Mouse (Mus musculus) neural tube, embryonic 11.5 days (tissue): Measurements from ENCODE around the gene Slc39a11. TPM values are rescaled to one million over a fixed set of nuclear protein-coding genes. Genes with fewer than 3 reads are reported as not detected.

Experiments
- ATAC-seq: fragments of 200-750 bp; cut with Nextera tagmentation; 2 replicates; pipeline ENCODE4 v1.8.0; 2017; ENCODE audit warnings: moderate number of reproducible peaks, mild to moderate bottlenecking, moderate TSS enrichment, moderate library complexity; ENCODE audit not compliant: insufficient read depth, low FRiP score, low TSS enrichment
- DNase-seq: peaks from one replicate; pipeline ENCODE4 v3.0.0-alpha.2; 2015; ENCODE audit warnings: low spot score
- H3K27ac ChIP-seq: fragments of 300-500 bp; sonication (generic); 2 replicates; pipeline ENCODE4 v1.5.1; 2014; ENCODE audit warnings: low read depth, mild to moderate bottlenecking, low read length
- H3K27me3 ChIP-seq: fragments of 300-500 bp; sonication (generic); 2 replicates; pipeline ENCODE4 v1.6.1; 2014; ENCODE audit warnings: mild to moderate bottlenecking, low read length, mixed read lengths; ENCODE audit not compliant: control insufficient read depth, insufficient read depth
- H3K36me3 ChIP-seq: fragments of 300-500 bp; sonication (generic); 2 replicates; pipeline ENCODE4 v1.6.1; 2014; ENCODE audit warnings: mild to moderate bottlenecking, low read length, moderate library complexity, mixed read lengths; ENCODE audit not compliant: control insufficient read depth, insufficient read depth
- H3K4me1 ChIP-seq: fragments of 300-500 bp; sonication (generic); 2 replicates; pipeline ENCODE4 v1.6.1; 2014; ENCODE audit warnings: low read length, mixed read lengths; ENCODE audit not compliant: control insufficient read depth, insufficient read depth
- H3K4me2 ChIP-seq: fragments of 300-500 bp; sonication (generic); 2 replicates; pipeline ENCODE4 v1.6.1; 2014; ENCODE audit warnings: low read depth, mild to moderate bottlenecking, moderate library complexity
- H3K4me3 ChIP-seq: fragments of 300-500 bp; sonication (generic); 2 replicates; pipeline ENCODE4 v1.5.1; 2014; ENCODE audit warnings: low read depth, low read length
- H3K9ac ChIP-seq: fragments of 300-500 bp; sonication (generic); 2 replicates; pipeline ENCODE4 v1.6.1; 2014; ENCODE audit warnings: mild to moderate bottlenecking, low read length
- H3K9me3 ChIP-seq: fragments of 300-500 bp; sonication (generic); 2 replicates; pipeline ENCODE4 v1.6.1; 2016; ENCODE audit warnings: low read length; ENCODE audit not compliant: control insufficient read depth
- WGBS: fragments of 180-500 bp; shearing (Covaris S2); extraction: QIAGEN DNeasy Blood & Tissue Kit; methylation state at CpG from one replicate; pipeline ENCODE4 v1.1.7; 2014; 5-methylcytosine and 5-hydroxymethylcytosine counted together
- polyA plus RNA-seq: library from polyadenylated mRNA; unstranded; fragments of >200 nt; fragmentation: Nextera tagmentation; extraction: Ambion mirVana; gene quantifications from 2 replicates; pipeline ENCODE4 v1.2.1, GENCODE M21; 2014

Gene Slc39a11
- polyA plus RNA-seq, 1 experiment from 2014 or later, result 20.1 TPM

DNA sequence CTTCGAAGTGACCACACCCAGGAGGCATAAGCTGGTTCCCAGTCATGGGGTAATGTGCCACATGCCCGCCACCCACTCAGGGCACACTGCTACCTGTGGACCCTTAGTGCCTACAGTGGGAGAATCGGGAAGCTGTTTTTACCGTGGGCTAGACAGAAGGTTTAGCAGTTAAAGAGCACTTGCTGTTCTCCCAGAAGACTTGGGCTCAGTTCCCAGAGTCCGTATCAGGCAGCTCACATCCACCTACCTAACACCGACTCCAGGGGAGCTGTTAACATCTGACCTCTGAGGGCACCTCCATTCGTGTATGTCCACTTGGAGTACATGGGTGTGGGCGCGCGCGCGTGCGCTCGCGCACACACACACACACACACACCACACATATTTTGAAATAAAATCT, 4.2 kb upstream of the Slc39a11 start:
- Histone ChIP-seq H3K4me1 (peaks cover 10% of the 10 kb centered on the region), H3K9me3 (no peaks in the 10 kb centered on the region), H3K9ac (no peak overlapping the region), H3K27ac (no peak overlapping the region), H3K36me3 (peaks cover 13% of the 10 kb centered on the region), H3K4me2 (no peak overlapping the region), H3K27me3 (no peaks in the 10 kb centered on the region), H3K4me3 (no peak overlapping the region)
- ATAC-seq (no peak), DNase-seq (no peak)
- 92% methylated on average over 15 of the region's 15 CpGs for WGBS

DNA sequence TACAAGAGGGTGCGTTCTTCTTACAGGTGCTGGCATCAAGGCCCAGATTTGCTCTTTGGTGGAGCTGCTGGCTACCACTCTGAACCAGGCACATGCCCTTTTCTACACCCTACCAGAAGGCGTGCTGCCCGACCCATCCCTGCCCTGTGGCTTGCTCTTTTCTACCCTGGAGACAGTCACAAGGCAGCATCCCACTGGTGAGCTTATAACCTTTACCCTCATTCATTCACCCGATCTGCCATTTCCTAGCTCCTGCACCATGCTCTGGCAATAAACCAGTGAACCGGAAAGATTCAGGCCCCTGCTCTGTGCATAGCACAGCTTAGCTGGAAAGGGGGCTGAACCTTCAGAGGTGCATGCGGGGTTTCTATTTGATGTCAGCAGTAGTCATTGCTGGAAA, 2.6 kb upstream of the Slc39a11 start:
- no peaks in the 10 kb centered on the region for H3K9me3 ChIP-seq
- DNase-seq, result no peak
- H3K36me3 ChIP-seq, result peaks cover 12% of the 10 kb centered on the region
- 88% methylated on average over 6 of the region's 6 CpGs for WGBS
- no peak for ATAC-seq
- H3K4me1 ChIP-seq, result peaks cover 10% of the 10 kb centered on the region
- H3K27ac ChIP-seq, result 0 out of 2 replicates have a peak overlapping the region, but pooled peaks have one; percentile 17
- no peak overlapping the region for H3K4me3 ChIP-seq
- H3K4me2 ChIP-seq, result no peak overlapping the region
- H3K9ac ChIP-seq, result no peak overlapping the region
- H3K27me3 ChIP-seq, result no peaks in the 10 kb centered on the region

DNA sequence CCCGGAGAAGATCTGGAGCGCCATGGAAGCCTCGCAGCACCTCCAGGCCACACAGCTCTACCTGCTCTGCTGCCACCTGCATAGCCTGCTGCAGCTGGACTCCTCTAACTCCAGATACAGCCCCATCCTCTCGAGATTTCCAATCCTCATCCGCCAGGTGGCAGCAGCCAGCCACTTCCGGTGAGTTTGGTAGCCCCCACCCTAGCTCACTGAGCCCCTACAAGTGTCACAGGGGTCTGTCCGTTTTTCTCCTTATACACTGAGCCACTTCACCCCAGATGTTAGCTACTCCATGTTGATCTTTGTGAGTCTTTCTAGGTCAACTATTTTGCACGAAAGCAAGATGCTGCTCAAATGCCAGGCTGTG, 2.0 kb upstream of the Slc39a11 start:
- Histone ChIP-seq H3K9me3 (no peaks in the 10 kb centered on the region), H3K4me3 (no peak overlapping the region), H3K9ac (no peak overlapping the region), H3K27me3 (no peaks in the 10 kb centered on the region), H3K4me2 (no peak overlapping the region), H3K36me3 (peaks cover 7% of the 10 kb centered on the region), H3K27ac (peak overlapping the region; percentile 65), H3K4me1 (peaks cover 10% of the 10 kb centered on the region)
- no peak for ATAC-seq
- 59% methylated on average over 8 of the region's 8 CpGs for WGBS
- peak; percentile 59 for DNase-seq

DNA sequence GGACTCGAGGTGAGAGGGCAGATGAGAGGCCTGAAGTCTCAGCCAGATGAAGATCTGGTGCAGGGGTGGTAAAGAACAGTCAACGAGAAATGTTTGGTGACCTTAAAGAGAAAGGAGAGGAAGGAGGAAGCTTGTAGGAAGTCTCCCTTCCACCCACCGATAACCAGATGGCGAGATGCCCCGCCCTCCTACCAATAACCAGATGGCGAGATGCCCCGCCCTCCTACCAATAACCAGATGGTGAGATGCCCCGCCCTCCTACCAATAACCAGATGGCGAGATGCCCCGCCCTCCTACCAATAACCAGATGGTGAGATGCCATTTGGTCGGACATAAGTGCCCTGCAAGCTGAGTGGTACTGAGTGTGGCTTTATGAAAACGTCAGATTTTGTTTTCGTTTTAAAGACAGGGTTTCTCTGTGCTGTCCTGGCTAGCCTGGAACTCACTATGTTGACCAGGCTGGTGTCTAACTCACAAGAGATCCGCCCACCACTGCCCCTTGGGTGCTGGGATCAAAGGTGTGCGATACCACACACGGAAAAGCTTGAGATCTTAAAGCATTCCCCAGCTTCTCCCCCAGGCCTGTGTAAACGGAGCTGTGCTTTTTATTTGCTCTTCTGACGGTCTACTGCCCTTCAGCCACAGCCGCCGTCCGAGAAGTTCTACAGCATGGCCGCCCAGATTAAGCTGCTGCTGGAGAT, 1.5 kb upstream of the Slc39a11 start:
- Histone ChIP-seq H3K9ac (no peak overlapping the region), H3K4me3 (no peak overlapping the region), H3K4me1 (peaks cover 10% of the 10 kb centered on the region), H3K9me3 (no peaks in the 10 kb centered on the region), H3K27me3 (no peaks in the 10 kb centered on the region), H3K27ac (peak overlapping the region; percentile 65), H3K4me2 (0 out of 2 replicates have a peak overlapping the region, but pooled peaks have one; percentile 2), H3K36me3 (peaks cover 7% of the 10 kb centered on the region)
- DNase-seq (peak; percentile 18), ATAC-seq (no peak; the same call in 1 of the 2 replicates)
- 55% methylated on average over 22 of the region's 22 CpGs for WGBS

DNA sequence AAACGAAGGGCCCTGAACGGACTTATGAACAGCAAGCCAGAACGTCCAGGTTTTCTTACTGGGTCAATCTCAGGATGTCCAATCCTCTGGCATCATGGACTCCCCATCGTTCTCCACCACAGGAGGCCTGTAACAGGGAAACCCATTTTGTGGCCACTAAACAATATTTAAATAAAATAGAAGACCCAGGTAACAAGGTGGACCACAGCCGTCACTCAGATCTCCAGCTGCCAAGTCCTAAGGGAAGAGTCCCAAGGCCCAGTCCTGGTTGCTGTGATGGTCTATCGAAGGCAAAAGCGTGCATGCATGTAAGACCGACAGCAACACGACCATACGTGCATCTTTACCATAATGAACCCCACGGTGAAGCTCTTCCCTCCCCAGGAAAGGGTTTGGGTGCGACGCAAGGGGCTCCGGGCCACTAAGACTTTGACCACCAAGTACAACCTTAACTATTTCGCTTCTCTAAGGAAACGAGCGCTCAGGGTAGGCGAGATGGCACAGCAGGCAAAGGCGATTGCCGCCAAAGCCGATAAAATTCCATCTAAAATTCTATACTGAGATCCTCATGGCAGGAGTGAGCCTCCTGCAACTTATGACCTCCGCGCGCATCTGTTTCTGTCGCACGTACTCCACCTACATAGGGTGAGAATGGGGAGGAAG, 1.1 kb downstream of the Slc39a11 start, which contains the start of gene Cog1:
Gene Cog1 (plus strand): TSS at position 480 of the 663 bp plus-strand sequence.
- ATAC-seq, result no peak
- H3K27me3 ChIP-seq, result no peaks in the 10 kb centered on the region
- H3K9ac ChIP-seq, result peak within 1 kb of the TSS; percentile 93
- 0 out of 2 replicates have a peak, but pooled peaks cover 1% of the 10 kb centered on the region for H3K36me3 ChIP-seq
- H3K9me3 ChIP-seq, result no peaks in the 10 kb centered on the region
- peak within 1 kb of the TSS; percentile 56 for H3K4me2 ChIP-seq
- DNase-seq, result no peak
- peak within 1 kb of the TSS; percentile 61 for H3K4me3 ChIP-seq
- WGBS, result 43% methylated on average over 26 of the region's 26 CpGs
- peaks cover 10% of the 10 kb centered on the region for H3K4me1 ChIP-seq
- peak within 1 kb of the TSS; percentile 81 for H3K27ac ChIP-seq

DNA sequence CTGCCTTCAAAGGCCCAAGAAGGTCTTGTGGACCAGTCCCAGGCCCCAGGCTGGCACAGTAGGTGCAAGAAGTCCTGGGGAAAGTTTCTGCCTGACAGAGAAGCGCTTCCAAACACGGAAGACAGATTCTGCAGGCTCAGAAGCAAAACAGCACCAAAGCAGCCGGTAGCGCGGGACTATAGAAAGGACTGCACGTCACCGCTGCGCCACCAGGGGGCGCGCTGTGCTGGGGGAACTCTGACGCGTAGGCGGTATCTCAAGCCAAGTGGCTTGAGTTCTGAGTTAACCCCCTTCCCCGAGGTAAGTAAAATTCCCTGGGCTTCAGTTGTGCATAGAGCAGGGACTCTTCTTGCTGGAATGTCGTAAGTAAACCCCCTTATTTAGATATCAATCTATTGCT, 1.7 kb downstream of the Slc39a11 start:
- Histone ChIP-seq H3K4me3 (no peak overlapping the region), H3K4me2 (peak overlapping the region; percentile 17; the same call in 1 of the 2 replicates), H3K4me1 (peaks cover 10% of the 10 kb centered on the region), H3K9me3 (no peaks in the 10 kb centered on the region), H3K36me3 (no peaks in the 10 kb centered on the region), H3K27me3 (no peaks in the 10 kb centered on the region), H3K9ac (peak overlapping the region; percentile 29; the same call in 1 of the 2 replicates), H3K27ac (no peak overlapping the region)
- ATAC-seq (no peak), DNase-seq (peak; percentile 88)
- WGBS, result 3% methylated on average over 15 of the region's 15 CpGs

DNA sequence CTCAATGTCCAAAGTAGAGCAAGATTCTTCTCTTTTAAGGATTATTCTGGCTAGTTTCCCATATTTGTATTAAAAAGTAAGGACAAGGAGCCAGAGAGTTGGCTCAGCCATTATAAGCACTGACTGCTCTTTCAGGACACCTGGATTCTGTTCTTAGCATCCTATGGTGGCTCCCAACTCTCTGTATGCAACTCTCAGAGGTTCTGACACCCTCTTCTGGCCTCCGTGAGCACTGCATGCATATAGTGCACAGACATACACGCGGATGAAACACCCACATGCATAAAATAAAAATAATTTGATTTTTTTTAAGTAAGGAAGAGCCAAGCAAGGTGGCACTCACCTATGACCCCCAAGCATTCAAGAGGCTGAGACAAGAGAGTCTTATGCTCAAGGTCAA, 4.7 kb downstream of the Slc39a11 start:
- Histone ChIP-seq H3K27me3 (no peaks in the 10 kb centered on the region), H3K4me1 (peaks cover under 1% of the 10 kb centered on the region; the same call in 1 of the 2 replicates), H3K9ac (no peak overlapping the region), H3K9me3 (no peaks in the 10 kb centered on the region), H3K36me3 (no peaks in the 10 kb centered on the region), H3K4me3 (no peak overlapping the region), H3K27ac (no peak overlapping the region), H3K4me2 (no peak overlapping the region)
- DNase-seq (no peak), ATAC-seq (no peak)
- 87% methylated on average over 3 of the region's 3 CpGs for WGBS

DNA sequence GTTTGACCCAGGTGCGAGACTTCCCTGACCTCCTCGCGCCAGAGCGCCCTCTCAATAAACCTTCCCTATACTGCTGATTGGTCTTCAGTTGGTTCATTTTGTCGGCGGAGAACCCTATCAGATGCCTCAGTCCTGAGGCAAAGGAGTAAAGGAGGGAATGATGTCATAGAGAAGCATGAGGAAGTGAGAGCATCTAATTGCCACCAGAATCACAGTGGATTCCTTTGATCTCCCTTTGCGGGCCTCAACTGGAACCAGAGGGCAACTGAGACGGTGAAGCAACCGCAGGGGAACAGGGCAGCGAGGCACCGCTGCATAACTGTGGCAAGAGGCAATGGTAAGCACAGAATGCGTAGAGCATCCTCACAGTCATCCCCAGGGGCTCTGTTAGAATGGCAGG, 11.2 kb downstream of the Slc39a11 start:
- Histone ChIP-seq H3K36me3 (no peaks in the 10 kb centered on the region), H3K27me3 (no peaks in the 10 kb centered on the region), H3K9me3 (no peaks in the 10 kb centered on the region), H3K9ac (no peak overlapping the region), H3K4me2 (no peak overlapping the region), H3K4me3 (no peak overlapping the region), H3K27ac (no peak overlapping the region), H3K4me1 (no peaks in the 10 kb centered on the region)
- WGBS, result 94% methylated on average over 12 of the region's 12 CpGs
- ATAC-seq (no peak), DNase-seq (no peak)

DNA sequence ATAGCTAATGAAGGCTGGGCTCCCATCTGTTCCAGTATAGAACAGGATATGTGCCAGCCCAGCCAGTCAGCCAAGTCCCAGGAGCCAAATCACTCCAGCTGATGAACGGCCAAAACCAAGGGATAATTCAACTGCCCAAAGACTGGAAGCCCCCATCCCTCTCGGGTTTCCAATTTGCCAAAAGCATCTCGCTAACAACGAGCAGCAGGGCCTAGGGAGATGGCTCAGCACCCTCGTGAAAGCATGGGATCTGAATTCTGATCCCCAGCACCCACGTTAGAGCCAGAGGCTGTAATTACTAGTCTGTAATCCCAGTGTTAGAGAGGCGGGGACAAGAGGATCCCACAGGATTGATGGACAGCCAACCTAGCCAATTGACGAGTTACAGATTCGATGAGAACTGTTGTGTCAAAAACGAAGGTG, 15.2 kb downstream of the Slc39a11 start:
- 75% methylated on average over 10 of the region's 10 CpGs for WGBS
- DNase-seq (no peak), ATAC-seq (no peak)
- Histone ChIP-seq H3K36me3 (no peaks in the 10 kb centered on the region), H3K4me3 (no peak overlapping the region), H3K27ac (no peak overlapping the region), H3K27me3 (no peaks in the 10 kb centered on the region), H3K4me1 (no peaks in the 10 kb centered on the region), H3K9me3 (no peaks in the 10 kb centered on the region), H3K9ac (no peak overlapping the region), H3K4me2 (no peak overlapping the region)
